Mouse (Mus musculus) cerebellum, postnatal 4 days (tissue): ENCODE results near the gene Tlr2.
A peak's percentile ranks its signal among the peaks of the same experiment; 100 is the strongest.

Experiments used
- DNase-seq, 2 experiments: peaks; one replicate each; pipeline ENCODE4 v3.0.0; 2022; ENCODE audit warnings: low spot score in 2 of 2, mixed read lengths in 1 of 2

Tlr2 gene

GRCm38 (mm10) chr3:83828145-83828611 lies 13.4 kb downstream of the Tlr2 start:
- DNase-seq = no peak

GRCm38 (mm10) chr3:83827684-83828083 lies 13.9 kb downstream of the Tlr2 start:
- no peak for DNase-seq

GRCm38 (mm10) chr3:83823774-83824173 lies 17.8 kb downstream of the Tlr2 start:
- no peak for DNase-seq

- no peak for DNase-seq
Observed at GRCm38 (mm10) chr3:83816372-83816925, 25.1 kb downstream of the Tlr2 start.

- no peak for DNase-seq
Observed at GRCm38 (mm10) chr3:83812863-83813262, 28.7 kb downstream of the Tlr2 start.

- no peak for DNase-seq
Observed at GRCm38 (mm10) chr3:83811987-83812386, 29.6 kb downstream of the Tlr2 start.

GRCm38 (mm10) chr3:83808483-83808882 lies 33.1 kb downstream of the Tlr2 start:
- no peak for DNase-seq

- no peak for DNase-seq
Observed at GRCm38 (mm10) chr3:83801649-83802155, 39.9 kb downstream of the Tlr2 start.

GRCm38 (mm10) chr3:83799486-83799885 lies 42.1 kb downstream of the Tlr2 start:
- no peak for DNase-seq

GRCm38 (mm10) chr3:83797828-83798227 lies 43.7 kb downstream of the Tlr2 start:
- DNase-seq = peak in 1 of 2 experiments; percentile 47

- DNase-seq = no peak
Observed at GRCm38 (mm10) chr3:83797098-83797497, 44.5 kb downstream of the Tlr2 start.

- peak in 1 of 2 experiments; percentile 6 for DNase-seq
Observed at GRCm38 (mm10) chr3:83791444-83791843, 50.1 kb downstream of the Tlr2 start.

GRCm38 (mm10) chr3:83789651-83790451 lies 51.7 kb downstream of the Tlr2 start:
- peak; percentile 7 to 20 for DNase-seq

GRCm38 (mm10) chr3:83787776-83788305 lies 53.7 kb downstream of the Tlr2 start:
- DNase-seq = peak in 1 of 2 experiments; percentile 8

- DNase-seq = no peak
Observed at GRCm38 (mm10) chr3:83787086-83787485, 54.5 kb downstream of the Tlr2 start.
